Mouse (Mus musculus) forebrain, embryonic 16.5 days (tissue): ENCODE measurements around the gene Mmp24. TPM values are rescaled to one million over a fixed set of nuclear protein-coding genes. Genes with fewer than 3 reads are reported as not detected.

Experiments
- ATAC-seq: fragments of 200-750 bp; cut with Nextera tagmentation; 2 replicates; pipeline ENCODE4 v1.8.0; 2017; ENCODE audit warnings: mild to moderate bottlenecking, moderate library complexity
- H3K27ac ChIP-seq: fragments of 300-500 bp; sonication (generic); 2 replicates; pipeline ENCODE4 v1.5.1; 2014; ENCODE audit warnings: low read length, control low read depth
- H3K27me3 ChIP-seq: fragments of 300-500 bp; sonication (generic); replicated peaks from 2 replicates; pipeline ENCODE4 v1.6.1; 2014; ENCODE audit warnings: low read length; ENCODE audit not compliant: control insufficient read depth, insufficient read depth
- H3K36me3 ChIP-seq: fragments of 300-500 bp; sonication (generic); 2 replicates; pipeline ENCODE4 v1.6.1; 2014; ENCODE audit not compliant: control insufficient read depth, insufficient read depth
- H3K4me1 ChIP-seq: fragments of 300-500 bp; sonication (generic); replicated peaks from 2 replicates; pipeline ENCODE4 v1.6.1; 2014; ENCODE audit warnings: low read length; ENCODE audit not compliant: control insufficient read depth, insufficient read depth
- H3K4me2 ChIP-seq: fragments of 300-500 bp; sonication (generic); 2 replicates; pipeline ENCODE4 v1.6.1; 2014; ENCODE audit warnings: mild to moderate bottlenecking, low read length, control low read depth
- H3K4me3 ChIP-seq: fragments of 300-500 bp; sonication (generic); replicated peaks from 2 replicates; pipeline ENCODE4 v1.5.1; 2014; ENCODE audit warnings: mild to moderate bottlenecking, low read length, control low read depth
- H3K9ac ChIP-seq: fragments of 300-500 bp; sonication (generic); replicated peaks from 2 replicates; pipeline ENCODE4 v1.6.1; 2014; ENCODE audit warnings: low read depth, low read length, control low read depth
- H3K9me3 ChIP-seq: fragments of 300-500 bp; sonication (generic); 2 replicates; pipeline ENCODE4 v1.6.1; 2016; ENCODE audit warnings: low read length; ENCODE audit not compliant: control insufficient read depth
- WGBS: fragments of 180-500 bp; shearing (Covaris S2); extraction: QIAGEN DNeasy Blood & Tissue Kit; methylation state at CpG from one replicate; pipeline ENCODE4 v1.1.7; 2014; 5-methylcytosine and 5-hydroxymethylcytosine counted together
- polyA plus RNA-seq: library from polyadenylated mRNA; unstranded; fragments of >200 nt; fragmentation: Nextera tagmentation; extraction: Ambion mirVana; gene quantifications from 2 replicates; pipeline ENCODE4 v1.2.1, GENCODE M21; 2015

Gene Mmp24
- polyA plus RNA-seq, 1 experiment from 2014 or later: 13.9 TPM

DNA sequence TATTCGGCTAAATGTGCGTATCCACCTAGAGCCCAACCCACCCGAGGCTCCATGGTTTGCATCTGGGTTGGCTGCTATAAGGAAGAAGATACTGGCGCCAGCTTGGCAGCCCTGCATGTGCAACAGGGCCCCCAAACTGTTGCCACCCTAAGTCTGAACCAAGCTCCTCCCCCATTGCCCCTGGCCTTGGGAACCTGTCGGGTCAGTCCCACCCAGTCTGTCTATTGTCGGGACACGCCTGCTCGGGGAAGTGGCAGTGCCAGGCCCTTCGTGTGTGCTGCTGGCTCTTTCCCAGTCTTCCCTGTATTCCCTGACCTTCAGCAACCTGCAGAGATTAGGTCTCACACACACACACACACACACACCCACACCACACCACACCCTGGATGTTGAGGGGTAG lies 59.6 kb downstream of the Mmp24 start, which contains the start of gene Fam83c:
Fam83c (minus strand) TSS at position 123 of the 400 bp plus-strand sequence.
- Histone ChIP-seq H3K4me2 (no peak within 1 kb of the TSS), H3K27ac (no peak within 1 kb of the TSS), H3K4me3 (no peak within 1 kb of the TSS), H3K9me3 (no peaks in the 10 kb centered on the region), H3K9ac (no peak within 1 kb of the TSS), H3K27me3 (no peaks in the 10 kb centered on the region), H3K4me1 (no peaks in the 10 kb centered on the region), H3K36me3 (no peaks in the 10 kb centered on the region)
- ATAC-seq: no peak
- 67% methylated on average over 9 of the region's 9 CpGs for WGBS

DNA sequence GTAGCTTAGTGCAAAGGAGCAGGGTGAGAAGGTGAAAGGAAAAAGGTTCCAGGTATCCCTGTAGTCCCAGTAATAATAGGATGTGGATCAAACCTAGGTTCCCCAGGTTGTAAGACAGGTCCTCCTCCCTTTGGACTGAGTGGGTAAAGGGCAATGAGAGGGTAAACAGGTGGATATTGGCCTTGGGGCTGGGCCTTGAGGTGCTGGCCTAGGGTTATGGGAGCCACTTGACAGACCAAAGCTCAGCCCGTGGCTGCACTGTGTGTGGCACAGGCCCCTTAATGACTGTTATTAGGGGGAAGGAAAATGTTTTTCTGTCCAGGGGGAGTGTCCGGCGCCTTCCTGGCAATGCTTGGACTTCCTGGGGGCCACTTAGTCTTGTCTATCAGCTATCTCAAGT lies 62.8 kb downstream of the Mmp24 start:
- no peaks in the 10 kb centered on the region for H3K36me3 ChIP-seq
- no peak overlapping the region for H3K4me3 ChIP-seq
- H3K4me1 ChIP-seq: no peaks in the 10 kb centered on the region
- H3K9me3 ChIP-seq: no peaks in the 10 kb centered on the region
- no peaks in the 10 kb centered on the region for H3K27me3 ChIP-seq
- H3K27ac ChIP-seq: no peak overlapping the region
- no peak for ATAC-seq
- H3K4me2 ChIP-seq: no peak overlapping the region
- H3K9ac ChIP-seq: no peak overlapping the region
- 70% methylated on average over 3 of the region's 3 CpGs for WGBS

DNA sequence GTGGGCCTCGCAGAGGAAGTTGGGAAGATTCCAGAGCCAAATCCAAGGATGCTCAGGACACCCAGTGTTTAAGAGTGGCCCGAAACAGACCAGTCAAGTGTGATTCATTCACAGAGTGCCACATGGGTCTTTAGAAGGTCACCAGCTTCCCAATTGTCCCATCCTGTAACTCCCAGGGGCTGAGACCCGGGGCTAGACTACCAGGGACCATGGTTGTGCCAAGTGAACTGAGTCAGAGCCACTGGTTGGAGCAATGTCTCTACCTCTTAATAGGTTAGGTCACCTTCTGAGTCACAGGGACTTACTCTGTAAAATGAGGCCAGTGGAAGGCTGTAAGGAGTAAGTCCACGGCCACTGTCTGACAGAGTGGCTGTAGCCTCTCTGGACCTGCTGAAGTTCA lies 63.8 kb downstream of the Mmp24 start:
- Histone ChIP-seq H3K9ac (no peak overlapping the region), H3K9me3 (no peaks in the 10 kb centered on the region), H3K36me3 (no peaks in the 10 kb centered on the region), H3K4me2 (no peak overlapping the region), H3K4me1 (no peaks in the 10 kb centered on the region), H3K27ac (no peak overlapping the region), H3K27me3 (no peaks in the 10 kb centered on the region), H3K4me3 (no peak overlapping the region)
- WGBS: 84% methylated on average over 4 of the region's 4 CpGs
- ATAC-seq: no peak

DNA sequence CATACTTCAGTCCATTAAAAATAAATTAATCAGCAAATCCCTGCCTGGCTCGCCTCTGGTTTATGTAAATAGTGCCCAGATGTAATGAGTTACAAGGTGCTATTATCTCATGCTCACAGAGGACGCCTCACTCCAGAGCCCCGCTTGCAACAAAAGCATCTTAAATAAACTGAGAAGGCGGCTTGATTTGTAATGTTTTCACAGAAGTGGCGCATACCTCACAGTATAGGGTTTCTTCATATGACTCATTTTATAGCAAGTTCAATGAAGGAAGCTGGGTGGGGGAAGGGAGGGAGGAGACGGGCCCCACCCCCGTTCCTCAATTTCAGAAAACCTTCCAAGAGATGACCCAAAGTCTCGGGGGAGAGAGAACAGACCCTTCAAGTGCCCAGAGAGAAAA lies 71.8 kb downstream of the Mmp24 start:
- Histone ChIP-seq H3K9me3 (no peaks in the 10 kb centered on the region), H3K9ac (no peak overlapping the region), H3K4me1 (no peaks in the 10 kb centered on the region), H3K4me2 (no peak overlapping the region), H3K27ac (no peak overlapping the region), H3K27me3 (no peaks in the 10 kb centered on the region), H3K4me3 (no peak overlapping the region), H3K36me3 (peaks cover 3% of the 10 kb centered on the region; the same call in 1 of the 2 replicates)
- ATAC-seq: no peak
- WGBS: 85% methylated on average over 8 of the region's 8 CpGs

DNA sequence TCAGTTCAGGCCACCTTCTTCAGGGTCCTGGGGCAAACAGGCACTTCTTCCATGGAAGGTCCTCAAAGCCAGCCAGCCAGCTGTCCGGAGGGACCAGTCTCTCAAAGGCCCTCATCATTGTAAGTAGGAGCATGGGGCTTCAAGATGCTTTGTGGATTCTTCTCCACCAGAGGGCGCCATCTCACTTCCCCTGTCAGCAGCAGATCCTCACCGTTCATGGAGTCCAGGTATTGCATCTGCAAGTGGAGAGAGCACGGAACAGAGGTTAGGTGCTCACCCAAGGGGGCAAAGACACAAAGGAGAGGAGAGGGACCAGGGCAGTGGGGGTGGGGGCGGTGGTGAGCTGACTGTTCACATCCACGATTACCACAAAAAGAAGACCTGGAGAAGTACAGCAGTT lies 73.1 kb downstream of the Mmp24 start:
- H3K27ac ChIP-seq: no peak overlapping the region
- no peak overlapping the region for H3K9ac ChIP-seq
- H3K4me3 ChIP-seq: no peak overlapping the region
- no peaks in the 10 kb centered on the region for H3K27me3 ChIP-seq
- no peak overlapping the region for H3K4me2 ChIP-seq
- no peak for ATAC-seq
- H3K36me3 ChIP-seq: peaks cover 3% of the 10 kb centered on the region; the same call in 1 of the 2 replicates
- no peaks in the 10 kb centered on the region for H3K9me3 ChIP-seq
- 29% methylated on average over 6 of the region's 6 CpGs for WGBS
- no peaks in the 10 kb centered on the region for H3K4me1 ChIP-seq

DNA sequence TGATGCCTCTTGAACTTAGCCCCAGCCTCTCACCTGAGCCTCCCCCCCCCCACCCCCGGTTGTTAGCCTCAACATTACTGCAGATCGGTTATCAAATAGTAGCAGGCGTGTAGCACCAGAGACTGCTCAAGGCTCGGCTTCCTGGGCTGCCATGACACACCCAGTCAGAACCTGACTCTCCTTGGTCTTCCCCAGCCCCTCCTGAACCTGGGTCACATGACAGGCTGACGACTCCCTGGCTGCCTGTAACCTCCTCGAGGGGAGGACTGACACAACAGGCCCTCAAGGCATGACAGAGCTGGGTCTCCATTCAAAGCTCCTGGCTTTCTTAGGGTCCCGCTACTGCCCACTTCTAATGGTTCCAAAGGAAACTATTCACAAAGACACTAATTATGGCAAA lies 74.3 kb downstream of the Mmp24 start:
- ATAC-seq: no peak
- H3K4me3 ChIP-seq: no peak overlapping the region
- H3K27me3 ChIP-seq: no peaks in the 10 kb centered on the region
- WGBS: 68% methylated on average over 7 of the region's 7 CpGs
- no peaks in the 10 kb centered on the region for H3K4me1 ChIP-seq
- H3K4me2 ChIP-seq: no peak overlapping the region
- H3K36me3 ChIP-seq: peaks cover 3% of the 10 kb centered on the region; the same call in 1 of the 2 replicates
- no peak overlapping the region for H3K27ac ChIP-seq
- no peaks in the 10 kb centered on the region for H3K9me3 ChIP-seq
- H3K9ac ChIP-seq: no peak overlapping the region

DNA sequence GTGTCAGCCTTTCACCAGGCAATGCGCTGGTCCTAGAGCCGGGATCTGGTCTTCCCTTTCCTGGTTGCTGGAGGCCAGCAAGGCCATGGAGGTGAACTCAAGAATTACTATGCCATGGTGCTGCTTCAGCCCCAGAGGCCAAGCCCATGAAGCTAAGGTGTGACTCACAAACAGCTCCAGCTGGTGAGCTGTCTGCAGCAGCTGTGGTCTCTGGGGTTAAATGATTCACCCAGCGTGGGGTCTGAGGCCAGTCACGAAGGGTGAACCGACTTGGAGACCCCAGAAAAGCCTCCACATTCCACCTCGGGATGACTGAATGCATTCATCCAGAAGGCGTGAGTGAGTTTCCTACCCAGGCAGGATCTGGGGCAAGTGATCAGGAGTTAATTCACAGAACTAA lies 75.0 kb downstream of the Mmp24 start:
- no peaks in the 10 kb centered on the region for H3K27me3 ChIP-seq
- no peaks in the 10 kb centered on the region for H3K9me3 ChIP-seq
- H3K9ac ChIP-seq: no peak overlapping the region
- ATAC-seq: no peak
- no peak overlapping the region for H3K27ac ChIP-seq
- H3K4me2 ChIP-seq: no peak overlapping the region
- WGBS: 85% methylated on average over 7 of the region's 7 CpGs
- peaks cover 3% of the 10 kb centered on the region; the same call in 1 of the 2 replicates for H3K36me3 ChIP-seq
- no peak overlapping the region for H3K4me3 ChIP-seq
- H3K4me1 ChIP-seq: no peaks in the 10 kb centered on the region

- Histone ChIP-seq H3K9me3 (no peaks in the 10 kb centered on the region), H3K36me3 (peaks cover 2% of the 10 kb centered on the region; the same call in 1 of the 2 replicates)
Measured at GRCm38 (mm10) chr2:155852536-155852935, 77.4 kb downstream of the Mmp24 start.

DNA sequence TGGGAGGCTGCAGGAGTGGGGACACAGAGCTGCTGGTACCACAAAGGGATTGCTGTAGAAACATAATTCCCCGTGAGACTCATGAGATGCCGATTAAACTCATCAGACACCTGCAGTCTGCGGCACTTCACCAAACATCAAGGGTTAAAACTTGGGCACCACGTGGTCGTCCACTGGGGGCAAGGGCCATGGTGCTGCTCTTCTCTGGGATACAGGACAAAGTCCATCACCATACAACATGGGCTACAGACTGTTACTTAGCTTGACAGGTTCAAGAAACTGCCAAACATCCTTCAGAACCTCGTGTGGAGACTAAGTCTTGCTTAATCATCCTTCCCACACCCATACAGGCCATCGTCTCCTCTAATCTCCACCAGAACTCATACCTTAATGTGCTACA lies 85.0 kb downstream of the Mmp24 start:
- 82% methylated on average over 7 of the region's 7 CpGs for WGBS
- Histone ChIP-seq H3K9ac (no peak overlapping the region), H3K4me3 (no peak overlapping the region), H3K27me3 (no peaks in the 10 kb centered on the region), H3K27ac (no peak overlapping the region), H3K9me3 (no peaks in the 10 kb centered on the region), H3K4me2 (no peak overlapping the region), H3K36me3 (0 out of 2 replicates have a peak, but pooled peaks cover 2% of the 10 kb centered on the region), H3K4me1 (peaks cover 7% of the 10 kb centered on the region)
- ATAC-seq: no peak

More at GRCm38 (mm10) chr2:155852536-155852935, 77.4 kb downstream of the Mmp24 start:
- Histone ChIP-seq H3K4me2 (no peak overlapping the region), H3K27ac (no peak overlapping the region), H3K4me1 (no peaks in the 10 kb centered on the region), H3K27me3 (no peaks in the 10 kb centered on the region), H3K9ac (no peak overlapping the region), H3K4me3 (no peak overlapping the region)
- ATAC-seq: no peak
- 95% methylated on average over 5 of the region's 5 CpGs for WGBS

GRCm38 (mm10) chr2:155861581-155861980 lies 86.4 kb downstream of the Mmp24 start:
- 94% methylated on average over 6 of the region's 6 CpGs for WGBS

More at GRCm38 (mm10) chr2:155861581-155861980, 86.4 kb downstream of the Mmp24 start:
- H3K9me3 ChIP-seq: no peaks in the 10 kb centered on the region
- H3K9ac ChIP-seq: no peak overlapping the region
- no peak overlapping the region for H3K27ac ChIP-seq
- H3K4me1 ChIP-seq: peaks cover 7% of the 10 kb centered on the region
- ATAC-seq: no peak
- H3K36me3 ChIP-seq: 0 out of 2 replicates have a peak, but pooled peaks cover 2% of the 10 kb centered on the region
- H3K4me2 ChIP-seq: no peak overlapping the region
- no peaks in the 10 kb centered on the region for H3K27me3 ChIP-seq
- no peak overlapping the region for H3K4me3 ChIP-seq
